ENCODE assay signal across 16 mouse cellular contexts in genomic region chr17:83960821-83961220, GRCm38 (mm10).
DNase-seq lines count a peak whose midpoint lies in the region; ATAC-seq and TF ChIP-seq lines count a peak whose summit lies in the region.
"Had no signal": no experiment of that assay in that cellular context is flagged by ENCODE, and none has a peak within 500 bp of the region (broad histone marks: within the 10 kb centered on the region; RNA-seq: fewer than 3 reads in every experiment).

No protein-coding gene starts in this region.

- H3K36me3 ChIP-seq in kidney, embryonic 15.5 days: no peaks in the 10 kb centered on the region
- no peaks in the 10 kb centered on the region for H3K36me3 ChIP-seq in limb, embryonic 10.5 days
- H3K36me3 ChIP-seq: heart, embryonic 12.5 days; neural tube, embryonic 15.5 days had no signal

- H3K4me3 ChIP-seq in gastrocnemius, adult 2 months: no peak overlapping the region
- no peak overlapping the region for H3K4me3 ChIP-seq in kidney, embryonic 15.5 days (replicated peaks)
- H3K4me3 ChIP-seq in brown adipose tissue, adult 24 weeks (ENCODE audit: insufficient read depth, low read depth, low read length): no peak overlapping the region
- no peak overlapping the region for H3K4me3 ChIP-seq in limb, embryonic 10.5 days
- H3K4me3 ChIP-seq: heart, embryonic 12.5 days; neural tube, embryonic 15.5 days had no signal

- H3K9me3 ChIP-seq in kidney, embryonic 15.5 days (replicated peaks): peaks cover 4% of the 10 kb centered on the region; the same call in 1 of the 2 replicates
- H3K9me3 ChIP-seq in limb, embryonic 10.5 days (replicated peaks): 0 out of 2 replicates have a peak, but pooled peaks cover 2% of the 10 kb centered on the region
- H3K9me3 ChIP-seq: neural tube, embryonic 15.5 days had no signal

- WGBS in kidney, embryonic 15.5 days: 56% methylated on average over 7 of the region's 7 CpGs
- WGBS in limb, embryonic 10.5 days: 71% methylated on average over 7 of the region's 7 CpGs

- no peak overlapping the region for H3K4me2 ChIP-seq in kidney, embryonic 15.5 days
- H3K4me2 ChIP-seq: heart, embryonic 12.5 days; lung, embryonic 14.5 days; neural tube, embryonic 15.5 days had no signal

- ATAC-seq in kidney, embryonic 15.5 days (replicated peaks; ENCODE audit: low FRiP score): no peak
- no peak for ATAC-seq in frontal cortex, adult (ENCODE audit: low TSS enrichment)
- ATAC-seq: hindbrain, embryonic 16.5 days; Patski had no signal

- no peak overlapping the region for H3K9ac ChIP-seq in kidney, embryonic 15.5 days
- H3K9ac ChIP-seq: heart, embryonic 12.5 days; lung, embryonic 14.5 days; neural tube, embryonic 15.5 days had no signal

- H3K4me1 ChIP-seq in kidney, embryonic 15.5 days: peaks cover 94% of the 10 kb centered on the region
- H3K4me1 ChIP-seq in brown adipose tissue, adult 24 weeks (ENCODE audit: control insufficient read depth, insufficient read depth, insufficient read length, low read length): peaks cover 32% of the 10 kb centered on the region
- H3K4me1 ChIP-seq in limb, embryonic 10.5 days: peaks cover 100% of the 10 kb centered on the region

- no peaks in the 10 kb centered on the region for H3K27me3 ChIP-seq in kidney, embryonic 15.5 days
- no peaks in the 10 kb centered on the region for H3K27me3 ChIP-seq in limb, embryonic 10.5 days (ENCODE audit: low read depth, poor library complexity, severe bottlenecking)
- H3K27me3 ChIP-seq: heart, embryonic 12.5 days; neural tube, embryonic 15.5 days; Patski had no signal

- TF ChIP-seq CTCF in gastrocnemius, adult 2 months (IDR thresholded peaks at IDR 0.05): no peak

- peak overlapping the region; percentile 93 for H3K27ac ChIP-seq in gastrocnemius, adult 2 months
- peak overlapping the region; percentile 98 for H3K27ac ChIP-seq in kidney, embryonic 15.5 days
- peak overlapping the region; percentile 6 for H3K27ac ChIP-seq in brown adipose tissue, adult 24 weeks (replicated peaks; ENCODE audit: low read depth, low read length)
- peak overlapping the region; percentile 88 for H3K27ac ChIP-seq in limb, embryonic 10.5 days
- H3K27ac ChIP-seq: neural tube, embryonic 15.5 days had no signal

- intact Hi-C loops in gastrocnemius, adult 2 months (cut with DNase I): no loop called here

- DNase-seq in gastrocnemius, adult 2 months: no peak
- DNase-seq in gastrocnemius, postnatal 10 days: no peak
- DNase-seq in kidney, postnatal 10 days: no peak
- DNase-seq in limb, embryonic 10.5 days (ENCODE audit: low spot score): no peak
- no peak for DNase-seq in right cerebral cortex, postnatal 10 days (ENCODE audit: low spot score in 2 of 2)
- DNase-seq: cerebellum, adult 18-20 months; lung, embryonic 14.5 days; retina, postnatal 1 day; thymus, adult 2 months had no signal

Comparison
In these comparisons a context has a peak if more than half of its experiments do, and no peak if none do; other contexts are left out.
1. H3K27ac ChIP-seq: peak in every context shown above with its lines; median percentile 98 in kidney, embryonic 15.5 days; 93 in gastrocnemius, adult 2 months; 88 in limb, embryonic 10.5 days; 6 in brown adipose tissue, adult 24 weeks.